Mouse (Mus musculus) intestine, postnatal 0 days (tissue): Measurements from ENCODE around the gene Tmem209. TPM values are rescaled to one million over a fixed set of nuclear protein-coding genes. Genes with fewer than 3 reads are reported as not detected.

Experiments used
- ATAC-seq: fragments of 200-750 bp; cut with Nextera tagmentation; 2 replicates; pipeline ENCODE4 v1.8.0; 2017; ENCODE audit warnings: mild to moderate bottlenecking, moderate TSS enrichment, moderate library complexity
- H3K27ac ChIP-seq: fragments of 300-500 bp; sonication (generic); 2 replicates; pipeline ENCODE4 v1.5.1; 2014; ENCODE audit warnings: mild to moderate bottlenecking, low read depth, low read length, moderate library complexity
- H3K27me3 ChIP-seq: fragments of 300-500 bp; sonication (generic); replicated peaks from 2 replicates; pipeline ENCODE4 v1.6.1; 2014; ENCODE audit warnings: low read length, mixed read lengths; ENCODE audit not compliant: control insufficient read depth, insufficient read depth
- H3K36me3 ChIP-seq: fragments of 300-500 bp; sonication (generic); 2 replicates; pipeline ENCODE4 v1.6.1; 2014; ENCODE audit warnings: mild to moderate bottlenecking, moderate library complexity; ENCODE audit not compliant: control insufficient read depth, insufficient read depth
- H3K4me1 ChIP-seq: fragments of 300-500 bp; sonication (generic); replicated peaks from 2 replicates; pipeline ENCODE4 v1.6.1; 2014; ENCODE audit warnings: antibody characterized with exemption, low read length, mixed read lengths; ENCODE audit not compliant: control insufficient read depth, insufficient read depth
- H3K4me2 ChIP-seq: fragments of 300-500 bp; sonication (generic); replicated peaks from 2 replicates; pipeline ENCODE4 v1.6.1; 2014; ENCODE audit warnings: low read depth, mild to moderate bottlenecking, moderate library complexity
- H3K4me3 ChIP-seq: fragments of 300-500 bp; sonication (generic); 2 replicates; pipeline ENCODE4 v1.5.1; 2014; ENCODE audit warnings: low read depth, low read length
- H3K9ac ChIP-seq: fragments of 300-500 bp; sonication (generic); 2 replicates; pipeline ENCODE4 v1.6.1; 2014; ENCODE audit warnings: mild to moderate bottlenecking, low read depth, low read length
- H3K9me3 ChIP-seq: fragments of 300-500 bp; sonication (generic); 2 replicates; pipeline ENCODE4 v1.6.1; 2016; ENCODE audit warnings: mixed run types; ENCODE audit not compliant: control insufficient read depth
- CTCF ChIP-seq: sonication (generic); IDR thresholded peaks from 2 replicates; pipeline ENCODE4 v1.5.1; 2016; ENCODE audit warnings: low read depth, mild to moderate bottlenecking, control low read depth, antibody characterized with exemption, moderate library complexity
- WGBS: fragments of 180-500 bp; shearing (Covaris S2); extraction: QIAGEN DNeasy Blood & Tissue Kit; methylation state at CpG from one replicate; pipeline ENCODE4 v1.1.7; 2014; 5-methylcytosine and 5-hydroxymethylcytosine counted together
- polyA plus RNA-seq: library from polyadenylated mRNA; unstranded; fragments of >200 nt; fragmentation: Nextera tagmentation; extraction: Ambion mirVana; gene quantifications from 2 replicates; pipeline ENCODE4 v1.2.1, GENCODE M21; 2015

Tmem209 gene
- polyA plus RNA-seq, 1 experiment from 2014 or later, result 10.2 TPM

DNA sequence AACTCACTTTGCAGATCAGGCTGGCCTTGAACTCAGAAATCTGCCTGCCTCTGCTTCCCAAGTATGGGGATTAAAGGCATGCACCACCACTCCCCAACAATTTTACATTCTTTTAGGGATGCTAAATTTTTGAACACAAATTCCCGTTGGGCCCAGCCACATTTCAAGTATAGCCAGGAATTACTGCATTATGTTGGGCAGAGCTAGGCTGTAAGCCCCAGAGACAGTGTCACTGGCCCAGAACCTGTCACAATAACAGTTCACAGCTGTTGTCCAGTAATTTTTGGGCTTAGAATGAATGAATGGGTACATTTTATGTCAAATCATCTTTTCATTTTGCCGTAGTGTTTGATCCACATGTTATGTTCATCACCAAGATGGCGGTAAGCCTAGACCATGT, 73.1 kb downstream of the Tmem209 start:
- H3K4me1 ChIP-seq, result no peaks in the 10 kb centered on the region
- no peak for TF ChIP-seq CTCF
- H3K27ac ChIP-seq, result no peak overlapping the region
- H3K4me3 ChIP-seq, result no peak overlapping the region
- no peak overlapping the region for H3K9ac ChIP-seq
- H3K36me3 ChIP-seq, result peaks cover 7% of the 10 kb centered on the region; the same call in 1 of the 2 replicates
- no peak for ATAC-seq
- WGBS, result 92% methylated on average over 3 of the region's 3 CpGs
- no peak overlapping the region for H3K4me2 ChIP-seq
- no peaks in the 10 kb centered on the region for H3K27me3 ChIP-seq
- H3K9me3 ChIP-seq, result no peaks in the 10 kb centered on the region

DNA sequence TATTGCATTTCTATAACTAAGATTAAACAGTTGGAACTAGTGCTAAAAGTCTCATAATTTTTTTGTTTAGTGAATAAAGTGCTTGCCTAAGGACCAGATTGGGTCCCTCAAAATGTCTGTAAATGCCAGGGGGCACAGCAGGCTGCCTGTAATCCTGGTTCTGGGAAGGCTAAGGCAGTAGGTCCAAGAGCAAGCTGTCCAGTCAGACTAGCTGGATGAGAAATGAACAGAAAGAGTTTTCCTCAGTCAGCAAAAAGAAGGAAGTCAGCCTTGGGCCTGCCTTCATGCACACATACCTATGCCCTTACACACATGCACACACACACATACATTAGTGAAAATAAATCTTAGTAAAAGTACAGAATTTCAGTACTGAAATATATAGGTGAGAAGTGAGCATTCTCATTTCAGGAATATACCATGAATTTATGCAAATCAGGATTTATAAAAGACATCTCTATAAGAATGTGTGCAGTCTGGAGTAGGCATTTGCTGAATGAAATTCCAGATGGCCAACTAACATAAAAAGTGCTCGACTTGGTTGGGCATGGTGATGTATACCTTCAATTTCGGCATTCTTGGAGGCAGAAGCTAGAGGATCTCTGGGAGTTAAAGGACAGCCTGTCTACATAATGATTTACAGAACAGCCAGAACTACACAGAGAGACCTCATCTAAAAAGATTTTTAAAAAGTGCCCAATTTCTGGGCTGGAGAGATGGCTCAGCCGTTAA, 77.0 kb downstream of the Tmem209 start:
- TF ChIP-seq CTCF, result no peak
- H3K9ac ChIP-seq, result no peak overlapping the region
- H3K27ac ChIP-seq, result no peak overlapping the region
- no peaks in the 10 kb centered on the region for H3K36me3 ChIP-seq
- 45% methylated on average over 3 of the region's 3 CpGs for WGBS
- no peak overlapping the region for H3K4me2 ChIP-seq
- H3K4me1 ChIP-seq, result no peaks in the 10 kb centered on the region
- no peak overlapping the region for H3K4me3 ChIP-seq
- H3K9me3 ChIP-seq, result no peaks in the 10 kb centered on the region
- no peaks in the 10 kb centered on the region for H3K27me3 ChIP-seq
- ATAC-seq, result no peak

Other genes with a start within 250 kb of the Tmem209 start
- gene Ube2h, start 205.2 kb downstream of the Tmem209 start, polyA plus RNA-seq, result 18.6 and 21.1 TPM in 2 replicates
- 14.9 and 15.1 TPM in 2 replicates for gene Zc3hc1, start 118.8 kb downstream of the Tmem209 start, polyA plus RNA-seq
- 6.1 and 6.2 TPM in 2 replicates for gene Klhdc10, start 107.9 kb downstream of the Tmem209 start, polyA plus RNA-seq
- not detected in 2 replicates for gene Ssmem1, start 66 bp upstream of the Tmem209 start, polyA plus RNA-seq
- 2.9 and 3.3 TPM in 2 replicates for gene Cpa2, start 31.8 kb upstream of the Tmem209 start, polyA plus RNA-seq
- 0.04 and 0.07 TPM in 2 replicates for gene Cpa4, start 58.6 kb upstream of the Tmem209 start, polyA plus RNA-seq
- not detected in 2 replicates for gene Cpa5, start 101.2 kb upstream of the Tmem209 start, polyA plus RNA-seq
- gene Cpa1, start 129.4 kb upstream of the Tmem209 start, polyA plus RNA-seq, result 3.5 and 4.1 TPM in 2 replicates
- 3.7 and 4.4 TPM in 2 replicates for gene Cep41, start 184.0 kb upstream of the Tmem209 start, polyA plus RNA-seq
- gene Mest, start 213.8 kb upstream of the Tmem209 start, polyA plus RNA-seq, result 145 and 156 TPM in 2 replicates